Mouse (Mus musculus) embryonic facial prominence, embryonic 11.5 days (tissue): ENCODE data around the gene Gtsf2. TPM values are rescaled to one million over a fixed set of nuclear protein-coding genes. Genes with fewer than 3 reads are reported as not detected.

Source experiments
- ATAC-seq: fragments of 200-750 bp; cut with Nextera tagmentation; replicated peaks from 2 replicates; pipeline ENCODE4 v1.8.0; 2017; ENCODE audit warnings: low read depth; ENCODE audit not compliant: insufficient number of reproducible peaks, low FRiP score, low TSS enrichment
- DNase-seq: peaks from one replicate; pipeline ENCODE4 v3.0.0-alpha.2; 2015; ENCODE audit warnings: low spot score
- H3K27ac ChIP-seq: fragments of 300-500 bp; sonication (generic); replicated peaks from 2 replicates; pipeline ENCODE4 v1.5.1; 2014; ENCODE audit warnings: mild to moderate bottlenecking, low read depth, low read length, control low read depth
- H3K27me3 ChIP-seq: fragments of 300-500 bp; sonication (generic); 2 replicates; pipeline ENCODE4 v1.6.1; 2014; ENCODE audit warnings: mild to moderate bottlenecking, low read length, moderate library complexity, mixed read lengths; ENCODE audit not compliant: control insufficient read depth, insufficient read depth
- H3K36me3 ChIP-seq: fragments of 300-500 bp; sonication (generic); replicated peaks from 2 replicates; pipeline ENCODE4 v1.6.1; 2014; ENCODE audit warnings: low read depth, mild to moderate bottlenecking, low read length, moderate library complexity, mixed read lengths; ENCODE audit not compliant: control insufficient read depth, insufficient read depth
- H3K4me1 ChIP-seq: fragments of 300-500 bp; sonication (generic); 2 replicates; pipeline ENCODE4 v1.6.1; 2014; ENCODE audit warnings: low read length, mixed read lengths; ENCODE audit not compliant: control insufficient read depth, insufficient read depth
- H3K4me2 ChIP-seq: fragments of 300-500 bp; sonication (generic); 2 replicates; pipeline ENCODE4 v1.6.1; 2014; ENCODE audit warnings: low read depth, mild to moderate bottlenecking, control low read depth, low read length, moderate library complexity
- H3K4me3 ChIP-seq: fragments of 300-500 bp; sonication (generic); 2 replicates; pipeline ENCODE4 v1.5.1; 2014; ENCODE audit warnings: low read depth, low read length, control low read depth
- H3K9ac ChIP-seq: fragments of 300-500 bp; sonication (generic); replicated peaks from 2 replicates; pipeline ENCODE4 v1.6.1; 2014; ENCODE audit warnings: mild to moderate bottlenecking, control low read depth, low read length
- H3K9me3 ChIP-seq: fragments of 300-500 bp; sonication (generic); replicated peaks from 2 replicates; pipeline ENCODE4 v1.6.1; 2016; ENCODE audit warnings: mild to moderate bottlenecking, low read length, inconsistent platforms, mixed read lengths; ENCODE audit not compliant: control insufficient read depth
- WGBS: fragments of 180-500 bp; shearing (Covaris S2); extraction: QIAGEN DNeasy Blood & Tissue Kit; methylation state at CpG from one replicate; pipeline ENCODE4 v1.1.7; 2014; 5-methylcytosine and 5-hydroxymethylcytosine counted together
- polyA plus RNA-seq: library from polyadenylated mRNA; unstranded; fragments of >200 nt; fragmentation: Nextera tagmentation; extraction: Ambion mirVana; gene quantifications from 2 replicates; pipeline ENCODE4 v1.2.1, GENCODE M21; 2014

The Gtsf2 gene
- not detected in 2 replicates for polyA plus RNA-seq

DNA sequence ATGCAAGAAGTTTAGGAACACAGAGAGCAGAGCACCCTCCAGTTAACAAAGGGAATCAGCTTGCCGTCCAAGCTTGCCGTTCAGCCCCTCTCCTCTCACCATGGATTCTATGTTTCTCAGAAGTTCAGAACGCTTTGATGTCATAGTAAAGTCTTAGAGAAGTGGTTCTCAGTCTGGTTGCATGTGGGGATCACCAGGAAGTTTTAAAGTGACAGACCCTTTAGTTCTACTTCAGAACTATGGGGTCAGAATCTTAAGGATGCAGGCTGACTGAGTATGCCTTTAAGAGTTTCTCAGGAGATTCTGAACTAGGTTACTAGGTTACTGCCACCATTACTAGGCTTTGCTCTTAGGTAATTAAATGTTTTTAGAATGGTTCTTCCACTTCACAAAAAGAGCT is at the start of gene Gtsf2:
Gene Gtsf2 (minus strand): TSS at position 101 of the 400 bp plus-strand sequence.
- H3K36me3 ChIP-seq, result no peaks in the 10 kb centered on the region
- H3K27me3 ChIP-seq, result no peaks in the 10 kb centered on the region
- ATAC-seq, result no peak
- no peak within 1 kb of the TSS for H3K9ac ChIP-seq
- H3K4me2 ChIP-seq, result no peak within 1 kb of the TSS
- H3K4me3 ChIP-seq, result no peak within 1 kb of the TSS
- 33% methylated on average over 3 of the region's 3 CpGs for WGBS
- H3K9me3 ChIP-seq, result no peaks in the 10 kb centered on the region
- DNase-seq, result no peak
- no peak within 1 kb of the TSS for H3K27ac ChIP-seq
- no peaks in the 10 kb centered on the region for H3K4me1 ChIP-seq

DNA sequence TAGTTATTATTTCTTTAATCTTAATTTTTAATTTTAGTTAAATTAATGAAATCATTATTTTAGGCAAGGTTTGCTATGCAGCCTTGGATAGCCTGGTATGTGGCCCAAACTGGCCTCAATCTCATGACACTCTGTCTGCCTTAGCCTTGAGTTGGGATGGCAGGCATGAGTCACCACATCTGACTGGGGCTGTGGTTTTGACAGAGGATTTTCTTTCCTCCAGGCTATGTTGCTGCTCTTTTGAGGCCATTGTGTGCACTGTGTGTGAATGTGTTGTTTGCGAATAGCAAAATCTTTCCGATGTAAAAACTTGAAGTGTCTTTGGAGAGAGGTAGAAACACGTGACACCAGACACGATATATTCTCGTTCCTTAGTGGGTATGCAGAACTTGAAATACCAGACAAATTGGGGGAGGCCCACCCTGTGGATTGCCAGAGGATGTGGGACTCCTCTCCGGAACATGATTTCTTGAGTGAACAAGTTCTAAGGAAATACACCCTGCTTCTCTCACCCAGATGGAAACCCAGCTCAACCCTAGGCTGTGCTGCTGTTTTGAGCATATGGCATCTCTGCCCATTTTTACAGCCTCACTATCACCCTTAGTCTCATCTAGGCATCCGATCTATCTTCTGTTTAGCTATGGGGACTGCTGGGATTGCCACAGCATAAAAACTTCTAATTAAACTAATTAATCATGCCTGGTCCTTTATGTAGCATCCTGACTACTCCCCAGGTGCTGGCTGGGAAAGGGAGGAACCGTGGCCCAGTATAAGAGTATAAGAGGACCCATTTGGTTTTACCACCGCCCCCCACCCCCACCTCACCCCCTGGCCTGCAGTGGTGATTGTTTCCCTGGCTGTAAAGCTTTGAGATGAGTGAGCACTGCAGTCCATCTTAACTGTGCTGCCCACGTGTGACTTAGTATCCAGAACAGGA is 48.2 kb upstream of the Gtsf2 start:
- no peak overlapping the region for H3K4me3 ChIP-seq
- H3K9ac ChIP-seq, result no peak overlapping the region
- no peak overlapping the region for H3K27ac ChIP-seq
- H3K9me3 ChIP-seq, result no peaks in the 10 kb centered on the region
- DNase-seq (no peak), ATAC-seq (no peak; the same call in 1 of the 2 replicates)
- no peaks in the 10 kb centered on the region; the same call in 1 of the 2 replicates for H3K27me3 ChIP-seq
- no peaks in the 10 kb centered on the region for H3K36me3 ChIP-seq
- H3K4me1 ChIP-seq, result no peaks in the 10 kb centered on the region; the same call in 1 of the 2 replicates
- 70% methylated on average over 10 of the region's 10 CpGs for WGBS
- no peak overlapping the region for H3K4me2 ChIP-seq

DNA sequence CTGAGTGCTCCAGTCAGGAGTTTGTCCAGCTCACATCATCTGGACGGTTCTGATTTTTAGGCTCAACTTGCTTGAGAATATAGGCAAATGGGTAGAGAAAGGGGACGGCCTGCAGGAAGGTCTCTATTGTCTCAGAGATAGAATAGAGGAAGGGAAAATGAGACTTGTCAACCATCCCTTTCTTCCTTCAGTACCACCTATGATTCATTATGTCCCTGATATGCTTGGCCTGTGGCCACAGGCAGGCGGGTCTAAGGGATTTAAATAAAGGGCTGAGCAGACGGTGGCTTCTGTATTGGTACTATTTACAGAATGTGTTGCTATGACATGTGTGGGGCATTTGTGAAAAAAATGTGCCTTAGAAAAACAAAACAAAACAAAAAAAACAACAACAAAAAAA is 40.1 kb upstream of the Gtsf2 start:
- H3K27me3 ChIP-seq, result no peaks in the 10 kb centered on the region
- H3K4me3 ChIP-seq, result no peak overlapping the region
- no peak overlapping the region for H3K27ac ChIP-seq
- no peak overlapping the region for H3K9ac ChIP-seq
- H3K9me3 ChIP-seq, result no peaks in the 10 kb centered on the region
- ATAC-seq (no peak), DNase-seq (no peak)
- 78% methylated on average over 4 of the region's 4 CpGs for WGBS
- H3K4me1 ChIP-seq, result no peaks in the 10 kb centered on the region
- no peak overlapping the region for H3K4me2 ChIP-seq
- H3K36me3 ChIP-seq, result no peaks in the 10 kb centered on the region

DNA sequence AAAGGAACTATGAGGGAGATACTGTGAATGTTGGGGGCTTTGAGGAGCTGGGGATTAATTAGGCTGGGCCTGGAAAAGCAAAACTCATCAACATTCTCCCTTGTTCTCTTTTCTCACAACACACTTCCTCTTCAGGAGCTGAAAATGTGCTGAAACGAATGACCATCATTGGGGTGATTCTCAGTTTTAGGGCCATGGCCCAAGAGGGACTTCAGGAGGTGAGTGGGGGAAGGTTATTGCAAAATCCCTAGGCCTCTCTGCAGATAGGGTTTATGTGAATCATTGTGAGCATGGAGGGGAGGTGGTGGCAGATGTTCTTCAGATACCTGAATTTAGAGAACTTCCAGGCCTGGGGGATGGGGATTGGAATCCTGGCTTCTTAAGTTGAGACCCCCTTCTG is 38.4 kb upstream of the Gtsf2 start:
- DNase-seq (no peak), ATAC-seq (no peak)
- Histone ChIP-seq H3K36me3 (no peaks in the 10 kb centered on the region), H3K9ac (no peak overlapping the region), H3K4me2 (no peak overlapping the region), H3K9me3 (no peaks in the 10 kb centered on the region), H3K4me1 (no peaks in the 10 kb centered on the region), H3K4me3 (no peak overlapping the region), H3K27ac (no peak overlapping the region), H3K27me3 (no peaks in the 10 kb centered on the region)
- 76% methylated on average over 1 of the region's 1 CpGs for WGBS

DNA sequence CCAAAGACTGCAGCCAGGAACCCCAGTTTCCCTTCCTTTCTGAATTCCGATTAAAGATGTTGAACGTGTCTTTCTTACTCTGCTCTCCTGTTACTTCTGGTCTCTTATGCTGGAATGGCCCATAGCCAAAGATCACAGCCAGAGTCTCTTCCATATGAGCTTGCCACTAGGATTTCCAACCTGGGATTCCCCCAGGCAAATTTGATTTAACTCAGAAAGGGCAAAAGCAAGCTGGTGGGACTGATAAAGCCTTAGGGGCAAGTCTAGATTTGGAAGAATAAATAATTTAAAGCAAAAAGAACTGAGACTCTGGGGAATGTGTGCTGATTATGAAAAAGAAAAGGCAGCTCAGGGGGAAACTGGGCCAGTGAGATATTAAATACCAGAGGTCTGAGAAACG is 36.8 kb upstream of the Gtsf2 start:
- Histone ChIP-seq H3K4me2 (no peak overlapping the region), H3K9ac (no peak overlapping the region), H3K27ac (no peak overlapping the region), H3K27me3 (no peaks in the 10 kb centered on the region), H3K4me1 (no peaks in the 10 kb centered on the region), H3K4me3 (no peak overlapping the region), H3K36me3 (no peaks in the 10 kb centered on the region), H3K9me3 (no peaks in the 10 kb centered on the region)
- no peak for ATAC-seq
- DNase-seq, result no peak
- 63% methylated on average over 3 of the region's 3 CpGs for WGBS

DNA sequence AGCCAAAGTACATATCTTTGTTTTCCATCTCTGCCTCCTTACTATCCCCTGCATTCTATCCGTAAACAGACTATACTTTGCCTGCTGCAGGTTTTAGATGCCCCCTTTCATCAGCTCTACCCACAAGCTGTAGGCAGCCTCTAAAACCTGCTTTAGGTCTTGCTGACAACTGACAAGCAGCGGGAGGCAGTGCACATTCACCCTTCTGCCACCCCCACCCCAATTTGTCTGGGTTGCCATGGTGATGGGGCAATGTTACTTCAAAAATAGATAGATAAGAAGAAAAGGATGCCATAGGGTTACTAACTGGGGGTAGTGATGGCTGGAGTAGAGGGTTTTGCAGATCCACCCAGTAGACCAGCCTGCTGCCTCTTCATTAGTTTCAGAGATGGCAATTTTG is 36.2 kb upstream of the Gtsf2 start:
- H3K9me3 ChIP-seq, result no peaks in the 10 kb centered on the region

DNA sequence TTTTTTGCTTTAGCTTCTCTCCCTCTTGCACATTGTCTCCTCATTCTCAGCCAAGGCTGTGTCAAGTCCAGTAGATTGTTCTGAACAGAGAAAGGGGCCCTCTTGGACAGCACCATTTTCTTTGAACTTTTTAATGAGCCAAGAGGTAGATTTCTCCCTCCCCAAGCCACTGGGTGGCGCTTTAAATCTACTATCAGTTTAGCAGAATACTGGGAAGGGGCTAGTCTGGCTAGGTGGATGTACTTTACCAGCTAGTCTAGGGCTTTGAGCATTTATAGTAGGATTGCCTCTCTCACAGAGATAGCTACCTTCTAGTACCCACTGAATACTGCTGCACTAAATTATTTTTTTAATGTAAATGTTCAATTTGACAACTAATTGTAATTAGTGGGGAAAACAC is 34.2 kb upstream of the Gtsf2 start:
- 6% methylated on average over 1 of the region's 1 CpGs for WGBS
- no peak for ATAC-seq
- no peak overlapping the region for H3K4me2 ChIP-seq
- peak; percentile 77 for DNase-seq
- H3K4me1 ChIP-seq, result no peaks in the 10 kb centered on the region
- H3K36me3 ChIP-seq, result no peaks in the 10 kb centered on the region
- H3K27ac ChIP-seq, result no peak overlapping the region
- no peaks in the 10 kb centered on the region for H3K27me3 ChIP-seq
- H3K9me3 ChIP-seq, result no peaks in the 10 kb centered on the region
- no peak overlapping the region for H3K9ac ChIP-seq
- H3K4me3 ChIP-seq, result no peak overlapping the region

More for the DNA sequence above, 36.2 kb upstream of the Gtsf2 start:
- no peaks in the 10 kb centered on the region for H3K4me1 ChIP-seq
- H3K27me3 ChIP-seq, result no peaks in the 10 kb centered on the region
- no peak overlapping the region for H3K4me3 ChIP-seq
- DNase-seq (no peak), ATAC-seq (no peak)
- WGBS, result 47% methylated on average over 2 of the region's 2 CpGs
- H3K4me2 ChIP-seq, result no peak overlapping the region
- no peak overlapping the region for H3K9ac ChIP-seq
- H3K27ac ChIP-seq, result no peak overlapping the region
- H3K36me3 ChIP-seq, result no peaks in the 10 kb centered on the region

DNA sequence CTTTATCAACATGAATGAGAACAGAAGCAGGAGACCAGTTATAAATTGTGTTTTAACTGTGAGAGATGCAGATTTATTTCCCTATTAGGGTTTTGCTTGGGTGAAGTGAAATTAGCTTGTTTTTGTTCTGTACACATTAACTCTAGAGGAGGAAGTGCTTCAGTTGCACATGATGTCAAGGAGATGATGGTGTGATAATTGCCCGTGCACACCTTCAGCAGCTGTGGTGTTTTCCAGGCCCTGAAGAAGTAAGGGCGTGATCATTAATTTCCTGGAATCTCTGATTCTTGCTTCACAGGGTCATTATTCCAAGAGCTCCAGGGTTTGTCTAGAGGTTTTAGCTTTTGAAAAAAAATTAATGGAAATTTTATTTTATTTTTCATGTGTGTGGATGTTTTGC is 31.9 kb upstream of the Gtsf2 start:
- Histone ChIP-seq H3K4me3 (no peak overlapping the region), H3K27ac (no peak overlapping the region), H3K9me3 (no peaks in the 10 kb centered on the region), H3K9ac (no peak overlapping the region), H3K27me3 (no peaks in the 10 kb centered on the region), H3K4me2 (no peak overlapping the region), H3K36me3 (no peaks in the 10 kb centered on the region), H3K4me1 (no peaks in the 10 kb centered on the region)
- ATAC-seq, result no peak
- no peak for DNase-seq
- 84% methylated on average over 2 of the region's 2 CpGs for WGBS
